8 mouse cellular contexts compared by ENCODE assay signal in the genomic region with DNA sequence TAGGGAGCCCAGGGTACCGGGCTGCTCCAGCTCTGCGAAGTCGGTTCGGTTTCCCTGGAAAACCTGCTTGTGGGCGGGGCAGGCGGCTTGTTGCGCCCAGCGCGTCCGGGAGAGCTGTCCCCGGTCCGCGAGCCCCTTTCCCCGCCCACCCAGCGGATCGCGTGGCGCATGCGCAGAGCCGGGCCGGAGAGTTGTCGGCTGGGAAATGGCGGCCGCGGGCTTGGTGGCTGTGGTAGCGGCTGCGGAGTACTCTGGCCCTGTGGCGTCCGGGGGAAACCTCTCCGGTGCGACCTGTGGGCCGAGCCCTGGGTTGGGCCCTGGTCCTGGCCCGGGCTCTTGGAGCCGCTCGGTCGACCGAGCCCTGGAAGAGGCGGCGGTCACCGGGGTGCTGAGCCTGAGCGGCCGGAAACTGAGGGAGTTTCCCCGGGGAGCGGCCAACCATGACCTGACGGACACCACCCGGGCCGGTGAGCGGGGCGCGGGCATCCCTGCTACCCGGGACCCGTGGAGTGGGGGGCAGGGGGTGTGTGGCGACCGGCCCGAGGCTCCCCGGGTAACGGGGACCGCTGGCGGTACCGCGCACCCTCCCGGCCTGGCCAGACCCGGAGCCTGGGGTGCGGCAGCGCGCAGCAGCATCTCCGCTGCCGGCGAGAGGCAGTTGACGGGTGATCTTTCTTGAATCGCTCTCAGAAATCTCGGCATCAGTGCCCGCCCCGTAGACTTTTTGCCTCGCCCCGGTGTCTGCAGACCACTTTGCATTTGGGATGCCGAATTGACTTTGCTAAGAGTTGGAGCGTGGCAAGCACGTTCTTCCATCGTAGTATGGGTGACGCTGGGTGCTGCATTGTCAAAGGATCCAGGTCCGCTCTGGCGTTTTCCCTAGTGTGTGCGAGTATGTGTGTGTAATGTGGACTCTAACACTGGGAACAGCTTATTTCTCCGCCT. TPM values are rescaled to one million over a fixed set of nuclear protein-coding genes. Genes with fewer than 3 reads are reported as not detected.
DNase-seq lines count a peak whose midpoint lies in the region; ATAC-seq lines count a peak whose summit lies in the region.

A gene (plus strand): TSS at position 164 of the 945 bp plus-strand sequence.

- peaks cover 31% of the 10 kb centered on the region for H3K4me1 ChIP-seq in heart, embryonic 13.5 days
- peaks cover 36% of the 10 kb centered on the region for H3K4me1 ChIP-seq in liver, embryonic 12.5 days
- H3K4me1 ChIP-seq in stomach, embryonic 15.5 days = no peaks in the 10 kb centered on the region

- H3K4me2 ChIP-seq in heart, embryonic 13.5 days = peak within 1 kb of the TSS; percentile 86
- H3K4me2 ChIP-seq in liver, embryonic 12.5 days = peak within 1 kb of the TSS; percentile 86
- H3K4me2 ChIP-seq in stomach, embryonic 15.5 days = peak within 1 kb of the TSS; percentile 74

- H3K27ac ChIP-seq in heart, embryonic 13.5 days (replicated peaks) = peak within 1 kb of the TSS; percentile 91
- H3K27ac ChIP-seq in liver, embryonic 12.5 days = peak within 1 kb of the TSS; percentile 86
- H3K27ac ChIP-seq in stomach, embryonic 15.5 days = peak within 1 kb of the TSS; percentile 77

- under 1% methylated on average over 85 of the region's 85 CpGs for WGBS in heart, embryonic 13.5 days
- under 1% methylated on average over 85 of the region's 85 CpGs for WGBS in liver, embryonic 12.5 days (ENCODE audit: insufficient replicate concordance)
- WGBS in stomach, embryonic 15.5 days = under 1% methylated on average over 84 of the region's 85 CpGs

- peaks cover under 1% of the 10 kb centered on the region; the same call in 1 of the 2 replicates for H3K36me3 ChIP-seq in heart, embryonic 13.5 days
- H3K36me3 ChIP-seq in liver, embryonic 12.5 days = peaks cover 1% of the 10 kb centered on the region; the same call in 1 of the 2 replicates
- no peaks in the 10 kb centered on the region for H3K36me3 ChIP-seq in stomach, embryonic 15.5 days

- H3K9me3 ChIP-seq in heart, embryonic 13.5 days = no peaks in the 10 kb centered on the region
- H3K9me3 ChIP-seq in liver, embryonic 12.5 days (replicated peaks) = no peaks in the 10 kb centered on the region
- H3K9me3 ChIP-seq in stomach, embryonic 15.5 days = no peaks in the 10 kb centered on the region

- H3K4me3 ChIP-seq in heart, embryonic 13.5 days = peak within 1 kb of the TSS; percentile 97
- H3K4me3 ChIP-seq in liver, embryonic 12.5 days = peak within 1 kb of the TSS; percentile 84
- H3K4me3 ChIP-seq in stomach, embryonic 15.5 days (replicated peaks) = peak within 1 kb of the TSS; percentile 88

- H3K27me3 ChIP-seq in heart, embryonic 13.5 days (replicated peaks) = no peaks in the 10 kb centered on the region
- no peaks in the 10 kb centered on the region for H3K27me3 ChIP-seq in liver, embryonic 12.5 days (replicated peaks)
- no peaks in the 10 kb centered on the region for H3K27me3 ChIP-seq in stomach, embryonic 15.5 days (replicated peaks)

- peak; percentile 89 for ATAC-seq in erythroid progenitor cell, adult 5-6 weeks (replicated peaks; ENCODE audit: low FRiP score, poor library complexity, severe bottlenecking)
- ATAC-seq in heart, embryonic 13.5 days (ENCODE audit: extremely low read depth, insufficient number of reproducible peaks, low FRiP score, low TSS enrichment) = peak; percentile 85
- ATAC-seq in liver, embryonic 12.5 days = peak; percentile 90
- peak; percentile 91 for ATAC-seq in stomach, embryonic 15.5 days (ENCODE audit: insufficient read depth, low FRiP score, low read depth)

- H3K9ac ChIP-seq in heart, embryonic 13.5 days = peak within 1 kb of the TSS; percentile 97
- H3K9ac ChIP-seq in liver, embryonic 12.5 days = peak within 1 kb of the TSS; percentile 94
- H3K9ac ChIP-seq in stomach, embryonic 15.5 days = peak within 1 kb of the TSS; percentile 88

- DNase-seq in CD4-positive helper T cell, adult 2 months (ENCODE audit: low read depth, low spot score) = peak; percentile 91
- peak; percentile 66 for DNase-seq in brain, embryonic 18.5 days (ENCODE audit: low read depth, low spot score)
- peak; percentile 98 for DNase-seq in kidney, postnatal 10 days
- peak; percentile 91 to 92 for DNase-seq in natural killer cell, adult 2 months (ENCODE audit: low spot score in 2 of 2)

RNA-seq across cellular contexts. Expression of the gene that starts here (rescaled TPM):
- total RNA-seq in erythroid progenitor cell, adult 5-6 weeks (2015; ENCODE audit: low replicate concordance) = 12.6 and 17.6 TPM in 2 replicates
- 19.9 and 22.3 TPM in 2 replicates for total RNA-seq in erythroid progenitor cell, adult 5-6 weeks (2017; ENCODE audit: low replicate concordance)
- polyA plus RNA-seq in heart, embryonic 13.5 days (2015; fragmentation: Nextera tagmentation; extraction: Ambion mirVana) = 14.2 and 16.4 TPM in 2 replicates
- 9.9 and 10.1 TPM in 2 replicates for polyA plus RNA-seq in liver, embryonic 12.5 days (2016; fragmentation: Nextera tagmentation; extraction: Ambion mirVana)
- 16.9 TPM in 2 replicates for polyA plus RNA-seq in stomach, embryonic 15.5 days (2015; fragmentation: Nextera tagmentation; extraction: Ambion mirVana)

Comparison
In these comparisons a context has a peak if more than half of its experiments do, and no peak if none do; other contexts are left out.
1. Peak in every context shown above with its lines: DNase-seq, ATAC-seq, H3K4me3 ChIP-seq and H3K27ac ChIP-seq.